ENCODE assay signal across 16 mouse cellular contexts in the genomic region with DNA sequence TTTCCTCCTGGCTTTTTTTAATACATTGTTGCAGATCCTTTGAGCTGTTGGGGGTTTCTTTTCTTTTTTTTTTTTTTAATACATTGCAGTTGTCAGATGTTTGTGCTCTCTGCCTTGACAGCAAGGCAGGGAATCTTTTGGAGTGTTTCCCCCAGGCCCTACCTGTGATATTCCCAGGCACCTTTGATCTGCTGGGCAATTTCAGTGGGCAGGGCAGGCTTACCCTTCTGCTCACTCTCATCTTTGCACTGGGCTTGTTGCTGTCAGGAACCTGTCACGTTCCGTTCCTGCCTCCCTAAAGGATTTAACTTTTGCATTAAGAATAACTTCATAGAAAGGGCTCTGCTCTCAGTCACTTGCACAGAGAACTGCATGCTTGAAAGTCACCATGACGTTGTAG.
"Had no signal": no experiment of that assay in that cellular context is flagged by ENCODE, and none has a peak within 500 bp of the region (broad histone marks: within the 10 kb centered on the region; RNA-seq: fewer than 3 reads in every experiment).

No protein-coding gene starts in this region.

- H3K27me3 ChIP-seq: liver, embryonic 12.5 days; megakaryocyte, embryonic 14.5 days; midbrain, embryonic 13.5 days; neural tube, embryonic 12.5 days; stomach, embryonic 15.5 days had no signal

- H3K4me1 ChIP-seq: liver, embryonic 12.5 days; megakaryocyte, embryonic 14.5 days; midbrain, embryonic 13.5 days; neural tube, embryonic 12.5 days; stomach, embryonic 15.5 days had no signal

- H3K27ac ChIP-seq: liver, embryonic 12.5 days; liver, embryonic 14.5 days; macrophage; midbrain, embryonic 13.5 days; neural tube, embryonic 12.5 days; stomach, embryonic 15.5 days; stomach, postnatal 0 days had no signal

- H3K4me3 ChIP-seq: liver, embryonic 12.5 days; megakaryocyte, embryonic 14.5 days; midbrain, embryonic 13.5 days; neural tube, embryonic 12.5 days; stomach, embryonic 15.5 days had no signal

- H3K36me3 ChIP-seq: liver, embryonic 12.5 days; midbrain, embryonic 13.5 days; neural tube, embryonic 12.5 days; stomach, embryonic 15.5 days had no signal

- H3K9me3 ChIP-seq: liver, embryonic 12.5 days; megakaryocyte, embryonic 14.5 days; midbrain, embryonic 13.5 days; neural tube, embryonic 12.5 days; stomach, embryonic 15.5 days had no signal

- H3K9ac ChIP-seq: liver, embryonic 12.5 days; liver, embryonic 14.5 days; lung, embryonic 14.5 days; midbrain, embryonic 13.5 days; neural tube, embryonic 12.5 days; stomach, embryonic 15.5 days had no signal

- ATAC-seq: liver, embryonic 12.5 days; midbrain, embryonic 13.5 days had no signal

- DNase-seq: lung, adult 18-20 months; lung, embryonic 14.5 days; lung, postnatal 10 days; lung, postnatal 36 days; right cerebral cortex, postnatal 14 days; thymus, adult 2 months; thymus, postnatal 25 days; thymus, postnatal 4 days had no signal

- H3K4me2 ChIP-seq: liver, embryonic 12.5 days; lung, embryonic 14.5 days; midbrain, embryonic 13.5 days; neural tube, embryonic 12.5 days; stomach, embryonic 15.5 days had no signal
